Mouse (Mus musculus): Measurements from ENCODE around the gene Gm28308. TPM values are rescaled to one million over a fixed set of nuclear protein-coding genes. Genes with fewer than 3 reads are reported as not detected.

The Gm28308 gene
- total and polyA plus RNA-seq, 3 experiments = not detected

DNA sequence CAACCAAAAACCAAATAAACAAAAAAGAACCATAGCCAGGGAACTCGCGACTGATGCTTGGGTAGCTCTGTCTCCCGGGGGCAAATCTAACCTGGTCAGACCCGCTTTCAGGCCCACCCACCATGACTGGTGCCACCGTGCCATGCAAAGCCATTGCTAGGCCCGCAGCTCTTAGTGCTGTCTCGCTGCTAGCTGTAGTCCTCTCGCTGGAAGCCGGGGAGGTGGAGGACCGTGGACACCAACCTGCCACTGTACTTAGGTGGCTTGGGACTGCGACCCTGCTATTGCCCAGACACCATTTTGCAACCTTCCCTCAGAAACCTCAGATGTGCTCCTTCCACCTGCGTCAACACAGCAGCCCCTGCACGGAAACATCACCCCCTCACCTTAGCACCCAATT is 1.2 kb downstream of the Gm28308 start:
- Histone ChIP-seq H3K4me3 (replicated peaks in 1 of 3; ENCODE audit: low read depth in 2 of 3, low read length in 2 of 3, poor library complexity in 1 of 3) (peak overlapping the region; percentile 52 to 57 (median 53)), H3K36me3 (replicated peaks in 1 of 2; ENCODE audit: control insufficient read depth in 1 of 2, insufficient read depth in 1 of 2, low read length in 1 of 2) (peaks cover 0 to 10% of the 10 kb centered on the region in 2 experiments), H3K4me2 (ENCODE audit: insufficient read depth, low read depth, poor library complexity, severe bottlenecking) (peak overlapping the region; percentile 59), H3K9me3 (replicated peaks; ENCODE audit: low read length) (peaks cover 24% of the 10 kb centered on the region), H3K4me1 (ENCODE audit: control insufficient read depth in 1 of 2, insufficient read depth in 2 of 2) (peaks cover 4 to 17% of the 10 kb centered on the region in 2 experiments; a peak in 2 of 4 replicates), H3K9ac (ENCODE audit: insufficient read depth, low read depth) (peak overlapping the region; percentile 41), H3K79me2 (replicated peaks; ENCODE audit: control insufficient read depth, extremely low read depth, insufficient read depth, poor library complexity, severe bottlenecking) (no peaks in the 10 kb centered on the region), H3K27ac (ENCODE audit: insufficient read depth, low read depth) (peak overlapping the region; percentile 58), H3K27me3 (replicated peaks) (peaks cover 2% of the 10 kb centered on the region)
- in situ Hi-C loops (cut with MboI; ENCODE audit: low pct_ligation_motif_present, low pct_unique_long_range_greater_than_20kb, low sequenced_read_pairs) (loop anchor here (10.0 to 25.0 kb wide), 2 partner anchors 200 to 347 kb away; partner anchors contain the start of gene Skap2), dilution Hi-C loops (cut with MboI; ENCODE audit: extremely low pct_ligation_motif_present, extremely low pct_unique_long_range_greater_than_20kb, low sequenced_read_pairs) (no loop called here)
- DNase-seq (ENCODE audit: extremely low read depth) = no peak
- TF ChIP-seq SMC3 (IDR thresholded peaks at IDR 0.05; ENCODE audit: low read depth, low read length) (no peak), CTCF (conservative IDR thresholded peaks at IDR 0.05 in 1 of 2, IDR thresholded peaks at IDR 0.05 in 1 of 2; ENCODE audit: low read depth in 2 of 2, low read length in 2 of 2) (no peak), MAFK (IDR thresholded peaks at IDR 0.05; ENCODE audit: insufficient replicate concordance, low read length) (no peak), RAD21 (IDR thresholded peaks at IDR 0.05; ENCODE audit: low read depth, low read length) (no peak), PAX5 (IDR thresholded peaks at IDR 0.05; ENCODE audit: low read length) (no peak), TBP (conservative IDR thresholded peaks at IDR 0.05; ENCODE audit: low read depth, low read length) (no peak), POLR2AphosphoS2 (IDR thresholded peaks at IDR 0.05; ENCODE audit: low read depth, low read length) (no peak), ELF1 (IDR thresholded peaks at IDR 0.05; ENCODE audit: low read depth, low read length) (no peak), IRF4 (IDR thresholded peaks at IDR 0.05; ENCODE audit: low read depth, low read length) (no peak), SIN3A (IDR thresholded peaks at IDR 0.05; ENCODE audit: low read length) (no peak), MAZ (IDR thresholded peaks at IDR 0.05; ENCODE audit: low read depth, low read length) (no peak), JUND (conservative IDR thresholded peaks at IDR 0.05; ENCODE audit: low read depth, low read length) (no peak), ZKSCAN1 (IDR thresholded peaks at IDR 0.05; ENCODE audit: borderline replicate concordance, low read depth, low read length) (no peak), TCF12 (IDR thresholded peaks at IDR 0.05; ENCODE audit: low read depth, low read length) (no peak)

DNA sequence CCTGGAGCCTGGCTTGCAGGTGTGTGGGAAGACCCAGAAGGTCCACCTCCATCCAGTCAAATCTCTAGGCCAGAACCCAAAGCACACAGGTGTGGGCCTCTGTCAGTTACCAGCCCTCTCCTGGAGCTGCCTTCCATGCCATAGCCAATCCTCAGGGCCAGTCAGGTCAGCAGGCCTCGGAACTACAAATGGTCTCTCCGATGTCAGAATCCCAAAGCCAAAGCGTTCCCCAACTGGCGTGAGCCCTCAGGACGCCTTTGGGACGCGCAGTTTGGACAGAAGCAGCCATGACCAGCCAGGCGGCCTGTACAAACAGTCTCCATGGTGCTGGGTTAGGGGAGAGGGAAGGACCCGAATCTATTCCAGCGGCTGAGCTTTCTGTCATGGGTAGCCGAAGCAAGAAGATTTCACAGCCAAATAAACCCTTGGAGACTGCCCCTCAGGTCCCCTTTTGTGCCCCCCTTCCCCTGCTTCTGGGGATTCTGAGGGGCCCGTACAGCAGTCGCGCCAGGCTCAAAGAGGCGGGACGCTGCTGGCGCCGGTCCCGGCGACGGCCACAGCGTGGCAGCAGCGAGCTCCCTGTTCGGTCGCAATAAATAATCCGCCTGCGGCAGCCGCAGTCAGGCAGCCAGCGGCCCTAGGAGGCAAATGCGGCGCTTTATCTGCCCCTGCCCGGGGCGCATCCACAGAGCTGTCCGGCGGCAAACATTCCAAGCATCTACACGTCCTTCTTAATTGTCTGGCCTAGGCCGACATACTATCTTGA is 1.8 kb downstream of the Gm28308 start:
- dilution Hi-C loops (cut with MboI; ENCODE audit: extremely low pct_ligation_motif_present, extremely low pct_unique_long_range_greater_than_20kb, low sequenced_read_pairs) = no loop called here
- Histone ChIP-seq H3K27me3 (replicated peaks) (peaks cover 2% of the 10 kb centered on the region), H3K4me3 (replicated peaks in 1 of 3; ENCODE audit: low read depth in 2 of 3, low read length in 2 of 3, poor library complexity in 1 of 3) (peak overlapping the region; percentile 52 to 57 (median 53)), H3K36me3 (replicated peaks in 1 of 2; ENCODE audit: control insufficient read depth in 1 of 2, insufficient read depth in 1 of 2, low read length in 1 of 2) (peaks cover 1 to 15% of the 10 kb centered on the region in 2 experiments), H3K4me1 (ENCODE audit: control insufficient read depth in 1 of 2, insufficient read depth in 2 of 2) (peaks cover 4 to 17% of the 10 kb centered on the region in 2 experiments; a peak in 2 of 4 replicates), H3K79me2 (replicated peaks; ENCODE audit: control insufficient read depth, extremely low read depth, insufficient read depth, poor library complexity, severe bottlenecking) (no peaks in the 10 kb centered on the region), H3K4me2 (ENCODE audit: insufficient read depth, low read depth, poor library complexity, severe bottlenecking) (peak overlapping the region; percentile 59), H3K9me3 (replicated peaks; ENCODE audit: low read length) (peaks cover 26% of the 10 kb centered on the region), H3K9ac (ENCODE audit: insufficient read depth, low read depth) (peak overlapping the region; percentile 41), H3K27ac (ENCODE audit: insufficient read depth, low read depth) (peak overlapping the region; percentile 58; the same call in 1 of the 2 replicates)
- in situ Hi-C loops (cut with MboI; ENCODE audit: low pct_ligation_motif_present, low pct_unique_long_range_greater_than_20kb, low sequenced_read_pairs) = loop anchor here (10.0 to 25.0 kb wide), 2 partner anchors 199 to 347 kb away; partner anchors contain the start of gene Skap2
- DNase-seq (ENCODE audit: extremely low read depth) = peak; percentile 59
- no peak for TF ChIP-seq KAT2A (IDR thresholded peaks at IDR 0.05; ENCODE audit: insufficient replicate concordance, low read length)
- no peak for TF ChIP-seq SIN3A (IDR thresholded peaks at IDR 0.05; ENCODE audit: low read length)
- peak; percentile 60 for TF ChIP-seq SMC3 (IDR thresholded peaks at IDR 0.05; ENCODE audit: low read depth, low read length)
- TF ChIP-seq MAX (IDR thresholded peaks at IDR 0.05; ENCODE audit: low read length) = no peak
- TF ChIP-seq ZKSCAN1 (IDR thresholded peaks at IDR 0.05; ENCODE audit: borderline replicate concordance, low read depth, low read length) = no peak
- TF ChIP-seq EP300 (IDR thresholded peaks at IDR 0.05; ENCODE audit: low read length) = no peak
- no peak for TF ChIP-seq MYC (IDR thresholded peaks at IDR 0.05; ENCODE audit: low read depth, low read length)
- TF ChIP-seq USF2 (conservative IDR thresholded peaks at IDR 0.05; ENCODE audit: low read depth, low read length) = no peak
- no peak for TF ChIP-seq CHD2 (IDR thresholded peaks at IDR 0.05; ENCODE audit: low read length)
- 0 out of 2 replicates have a peak, but pooled peaks have one; percentile 50 for TF ChIP-seq MEF2A (IDR thresholded peaks at IDR 0.05; ENCODE audit: borderline replicate concordance, low read depth, low read length)
- 0 out of 2 replicates have a peak, but pooled peaks have one; percentile 18 for TF ChIP-seq BHLHE40 (IDR thresholded peaks at IDR 0.05; ENCODE audit: low read depth, low read length)
- no peak for TF ChIP-seq USF1 (IDR thresholded peaks at IDR 0.05; ENCODE audit: low read depth, low read length)
- TF ChIP-seq ETS1 (conservative IDR thresholded peaks at IDR 0.05; ENCODE audit: low read depth, low read length) = no peak
- no peak for TF ChIP-seq UBTF (IDR thresholded peaks at IDR 0.05; ENCODE audit: low read depth, low read length)
- no peak for TF ChIP-seq PAX5 (IDR thresholded peaks at IDR 0.05; ENCODE audit: low read length)
- no peak for TF ChIP-seq RCOR1 (conservative IDR thresholded peaks at IDR 0.05; ENCODE audit: low read depth, low read length)
- peak in 1 of 2 experiments; percentile 76; a peak in 3 of 4 replicates for TF ChIP-seq CTCF (conservative IDR thresholded peaks at IDR 0.05 in 1 of 2, IDR thresholded peaks at IDR 0.05 in 1 of 2; ENCODE audit: low read depth in 2 of 2, low read length in 2 of 2)
- TF ChIP-seq POLR2AphosphoS2 (IDR thresholded peaks at IDR 0.05; ENCODE audit: low read depth, low read length) = no peak
- peak; percentile 26 for TF ChIP-seq RAD21 (IDR thresholded peaks at IDR 0.05; ENCODE audit: low read depth, low read length)
- no peak for TF ChIP-seq ZC3H11A (IDR thresholded peaks at IDR 0.05; ENCODE audit: low read depth, low read length)
- peak; percentile 61 for TF ChIP-seq NELFE (IDR thresholded peaks at IDR 0.05; ENCODE audit: low read depth, low read length)
- 0 out of 2 replicates have a peak, but pooled peaks have one; percentile 27 for TF ChIP-seq TBP (conservative IDR thresholded peaks at IDR 0.05; ENCODE audit: low read depth, low read length)
- TF ChIP-seq MAFK (IDR thresholded peaks at IDR 0.05; ENCODE audit: insufficient replicate concordance, low read length) = no peak
- TF ChIP-seq TCF12 (IDR thresholded peaks at IDR 0.05; ENCODE audit: low read depth, low read length) = peak; percentile 46; the same call in 1 of the 2 replicates
